Mouse (Mus musculus): ENCODE measurements around the gene 1520401A03Rik.
A peak's percentile ranks its signal among the peaks of the same experiment; 100 is the strongest.
"Not testable (repeated sequence)": the region's sequence is repeated elsewhere in the genome, so short reads cannot be mapped to it uniquely, and the experiment has no call there.

1520401A03Rik gene

DNA sequence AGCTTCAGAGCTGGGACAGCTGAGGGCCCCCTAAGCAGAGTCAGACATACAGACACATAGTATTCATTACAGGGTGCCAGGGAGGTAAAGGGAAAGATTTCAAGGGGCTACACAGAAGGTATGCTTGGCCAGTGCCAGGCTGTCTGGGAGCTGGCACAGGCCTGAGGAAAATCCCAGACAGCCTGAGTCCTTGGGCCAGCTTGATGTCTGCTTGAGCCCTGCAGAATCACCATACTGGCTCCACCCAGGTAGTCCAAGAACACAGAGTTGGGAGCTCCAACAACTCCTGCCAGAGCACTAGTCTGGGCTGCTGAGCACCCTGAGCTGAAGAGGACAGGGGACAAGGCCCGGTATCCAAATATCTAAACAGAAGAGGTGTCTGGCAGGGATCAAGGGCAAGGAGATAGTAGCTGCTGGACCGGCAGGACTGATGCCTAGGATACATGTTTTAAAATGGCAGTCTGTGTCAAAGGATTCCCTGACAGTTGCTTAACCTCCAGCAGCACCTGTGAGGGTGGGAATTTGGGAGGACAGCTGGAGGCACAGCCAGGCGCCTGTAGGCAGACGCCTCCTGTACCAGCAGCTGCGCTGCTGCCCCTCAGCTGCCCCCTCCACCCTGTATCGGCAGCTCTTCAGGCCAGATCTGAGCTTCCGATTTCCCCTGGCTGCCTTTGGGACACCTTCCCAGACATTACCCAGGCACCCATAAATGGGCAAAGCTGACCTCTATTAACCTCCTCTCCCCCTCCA, at the start of gene 1520401A03Rik:
TSS of gene 1520401A03Rik (minus strand) at position 408 of the 750 bp plus-strand sequence.
- no peak for DNase-seq (ENCODE audit: low read depth)

DNA sequence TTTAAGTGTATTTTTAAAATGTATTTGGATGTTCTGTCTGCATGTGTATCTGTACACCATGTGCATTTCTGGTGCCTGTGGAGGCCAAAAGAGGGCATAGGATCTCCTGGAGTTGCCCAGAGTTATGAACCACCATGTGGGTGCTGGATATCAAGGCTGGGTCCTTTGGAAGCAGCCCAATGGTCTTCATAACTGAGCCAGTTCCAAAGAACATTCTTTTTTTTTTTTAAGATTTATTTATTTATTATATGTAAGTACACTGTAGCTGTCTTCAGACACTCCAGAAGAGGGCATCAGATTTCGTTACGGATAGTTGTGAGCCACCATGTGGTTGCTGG, 49.6 kb upstream of the 1520401A03Rik start:
- DNase-seq (ENCODE audit: low read depth), result not testable (repeated sequence)

- peak; percentile 99 for DNase-seq (ENCODE audit: low read depth)
These were observed 49.0 kb upstream of the 1520401A03Rik start, which contains the start of gene Flywch1 for GRCm38 (mm10) chr17:23771284-23772218. TSS of gene Flywch1 (minus strand) at chr17:23771602.

DNA sequence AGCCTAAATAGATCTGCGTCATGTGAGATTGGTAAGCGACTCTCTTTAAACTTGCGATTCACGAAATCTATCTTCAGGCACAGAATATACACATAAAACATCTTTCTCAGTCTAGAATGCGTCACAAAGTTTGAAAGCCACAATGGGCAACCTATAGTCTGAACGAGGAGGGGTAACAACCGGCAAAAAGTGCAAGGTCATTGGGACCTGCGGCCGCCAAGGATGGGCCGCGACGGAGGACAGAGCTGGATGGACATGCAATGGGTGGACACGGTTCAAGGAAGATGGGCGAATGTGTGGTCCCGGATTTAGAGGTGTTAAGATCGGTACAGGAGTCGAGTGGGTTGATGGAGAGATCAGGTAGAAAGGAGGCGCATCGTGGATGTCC, 48.3 kb upstream of the 1520401A03Rik start:
- peak; percentile 56 for DNase-seq (ENCODE audit: low read depth)

GRCm38 (mm10) chr17:23770493-23770892, 47.9 kb upstream of the 1520401A03Rik start:
- DNase-seq (ENCODE audit: low read depth), result no peak

- no peak for DNase-seq (ENCODE audit: low read depth)
These were observed 40.4 kb upstream of the 1520401A03Rik start for GRCm38 (mm10) chr17:23762976-23763375.

DNA sequence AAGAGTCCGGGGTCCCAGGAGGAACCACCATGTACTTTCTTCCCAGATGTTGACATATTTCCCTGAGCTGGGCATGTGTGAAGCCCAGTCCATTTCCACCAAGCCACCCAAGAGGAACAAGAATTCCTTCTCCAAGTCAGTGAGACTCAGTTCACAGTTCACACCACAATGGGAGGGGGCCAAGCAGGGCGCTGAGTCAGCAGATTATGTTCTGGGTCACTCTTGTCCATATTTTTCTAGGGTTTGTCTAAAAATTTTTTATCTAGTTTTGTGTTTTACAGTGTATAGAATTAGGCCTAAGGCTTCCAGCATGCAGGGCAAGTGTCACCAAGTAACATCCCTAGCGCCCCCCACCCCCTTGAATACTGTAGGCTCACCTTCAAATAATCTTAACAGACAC, 38.6 kb upstream of the 1520401A03Rik start:
- no peak for DNase-seq (ENCODE audit: low read depth)

- DNase-seq (ENCODE audit: low read depth), result no peak
These were observed 37.6 kb upstream of the 1520401A03Rik start for GRCm38 (mm10) chr17:23760231-23760630.

- DNase-seq (ENCODE audit: low read depth), result no peak
These were observed 36.2 kb upstream of the 1520401A03Rik start for GRCm38 (mm10) chr17:23758801-23759200.

GRCm38 (mm10) chr17:23757581-23757980, 35.0 kb upstream of the 1520401A03Rik start:
- DNase-seq (ENCODE audit: low read depth), result no peak

DNA sequence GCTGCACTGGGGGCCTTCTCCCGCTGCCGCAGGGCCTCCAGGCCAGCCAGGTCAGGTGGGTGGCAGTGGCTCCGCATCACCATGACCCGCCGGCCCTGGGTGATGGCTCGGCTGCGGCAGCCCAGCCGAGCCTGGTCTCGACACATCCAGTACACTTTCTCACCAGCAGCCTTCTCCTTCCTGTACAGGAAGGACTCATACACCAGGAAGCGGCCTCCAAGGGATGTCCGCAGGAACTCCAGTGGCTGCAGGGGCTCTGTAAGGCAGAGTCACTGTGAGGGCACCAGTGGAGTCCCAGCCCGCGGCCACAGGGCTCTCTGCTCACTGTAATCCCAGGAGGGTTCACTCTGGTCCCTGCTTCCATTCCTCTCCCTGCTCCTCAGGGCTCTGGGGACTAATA, 33.1 kb upstream of the 1520401A03Rik start:
- no peak for DNase-seq (ENCODE audit: low read depth)

DNA sequence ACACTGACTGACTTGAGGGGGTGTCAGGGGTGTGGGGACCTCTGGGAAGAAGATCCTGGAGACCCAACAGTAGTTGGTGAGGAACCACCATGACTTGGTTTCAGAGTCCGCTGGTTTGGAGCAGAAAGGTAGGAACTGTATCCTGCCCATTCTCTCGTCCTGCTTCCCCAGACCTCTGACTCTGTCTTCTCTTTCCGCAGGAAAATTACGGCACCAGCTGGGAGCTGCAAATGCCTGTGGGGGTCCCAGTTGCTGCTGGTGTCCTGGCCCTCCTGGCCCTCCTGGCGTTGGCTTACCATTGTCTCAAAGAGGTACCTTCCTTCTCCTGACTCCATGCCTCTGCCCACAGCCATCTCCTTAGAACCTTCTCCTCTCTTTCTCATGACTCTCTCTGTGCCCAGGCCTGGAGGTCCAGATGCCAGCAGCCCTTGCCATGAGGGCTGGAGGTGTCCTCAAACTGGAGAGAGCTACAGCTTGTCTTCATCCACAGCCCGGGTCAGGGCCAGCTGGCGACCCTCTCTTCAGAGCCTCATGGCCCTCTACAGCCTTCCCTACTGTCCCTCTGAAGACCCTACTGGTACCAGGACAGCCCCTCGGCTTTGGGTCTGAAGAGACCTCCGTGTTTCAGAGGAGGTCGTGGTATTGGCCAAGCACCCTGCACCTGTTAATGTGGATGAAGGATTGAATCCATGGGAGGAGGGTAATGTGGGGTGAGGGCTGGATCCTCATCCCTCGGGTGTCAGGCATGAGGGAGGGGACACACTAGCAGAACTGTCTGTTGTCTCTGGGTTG, 27.0 kb upstream of the 1520401A03Rik start:
- no peak for DNase-seq (ENCODE audit: low read depth)

- peak; percentile 91 for DNase-seq (ENCODE audit: low read depth)
These were observed 26.2 kb upstream of the 1520401A03Rik start for GRCm38 (mm10) chr17:23748631-23749391.

DNA sequence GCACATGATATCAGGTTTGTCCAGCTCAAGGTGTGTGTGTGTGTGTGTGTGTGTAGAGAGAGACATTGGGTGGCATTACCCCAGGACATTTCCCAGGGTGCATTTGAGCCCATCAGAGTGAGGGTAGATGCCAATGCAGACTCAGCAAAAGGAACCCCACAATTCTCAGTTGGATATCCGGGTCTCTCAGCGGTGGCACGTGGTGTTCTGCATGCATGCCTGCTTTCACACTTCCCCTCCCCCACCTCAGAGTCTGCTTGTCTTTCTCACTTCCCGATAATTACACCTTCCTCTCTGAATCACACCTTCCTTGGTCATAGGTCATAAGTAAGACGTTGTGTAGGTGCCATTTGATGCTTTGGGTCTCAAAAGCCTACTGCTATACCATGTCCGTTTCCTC, 25.4 kb upstream of the 1520401A03Rik start:
- DNase-seq (ENCODE audit: low read depth), result peak; percentile 32

- DNase-seq (ENCODE audit: low read depth), result no peak
These were observed 24.9 kb upstream of the 1520401A03Rik start for GRCm38 (mm10) chr17:23747471-23747870.

DNA sequence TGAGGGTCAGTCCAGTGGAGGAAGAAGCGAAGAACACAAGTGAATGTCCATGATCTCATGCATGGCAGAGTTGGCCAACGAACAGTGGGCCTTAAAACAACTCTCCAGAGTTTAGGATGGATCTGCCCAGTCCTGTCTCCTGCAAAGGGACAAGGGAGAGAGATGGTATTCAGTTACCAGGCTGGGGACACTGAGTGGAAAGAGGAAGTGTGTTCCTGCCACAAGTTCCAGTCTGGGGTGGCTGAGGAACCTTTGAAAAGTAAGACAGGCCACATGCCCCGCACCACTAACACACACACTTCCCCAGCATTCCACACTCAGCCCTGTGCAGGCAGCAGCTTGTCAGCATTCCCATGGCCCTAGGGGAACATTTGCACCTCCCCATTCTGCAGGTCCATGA, 24.2 kb upstream of the 1520401A03Rik start:
- DNase-seq (ENCODE audit: low read depth), result peak; percentile 42

- DNase-seq (ENCODE audit: low read depth), result no peak
These were observed 23.7 kb upstream of the 1520401A03Rik start for GRCm38 (mm10) chr17:23746311-23746710.

GRCm38 (mm10) chr17:23745301-23746251, 23.0 kb upstream of the 1520401A03Rik start, which contains the start of gene Kremen2:
TSS of gene Kremen2 (minus strand) at chr17:23745833.
- DNase-seq (ENCODE audit: low read depth), result no peak

DNA sequence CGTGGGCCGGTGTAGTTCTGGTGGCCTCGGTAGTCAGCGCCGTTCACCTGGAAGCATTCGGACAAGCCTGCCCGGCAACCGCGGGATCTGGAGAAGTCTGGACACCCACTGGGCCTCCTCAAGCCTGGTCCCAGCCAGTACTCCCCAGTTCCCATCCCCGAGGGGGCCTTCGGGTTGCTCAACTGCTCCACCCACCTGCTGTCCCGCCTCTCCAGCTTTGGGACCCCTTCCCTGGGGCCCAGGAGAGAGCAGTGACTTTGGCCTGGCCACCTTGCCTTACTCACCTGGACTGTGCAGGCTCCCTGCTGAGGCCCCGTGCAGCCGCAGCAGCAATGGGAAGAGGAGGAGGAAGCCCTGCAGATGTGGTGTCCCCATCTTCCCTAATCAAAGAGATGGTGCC, 22.1 kb upstream of the 1520401A03Rik start:
- no peak for DNase-seq (ENCODE audit: low read depth)

DNA sequence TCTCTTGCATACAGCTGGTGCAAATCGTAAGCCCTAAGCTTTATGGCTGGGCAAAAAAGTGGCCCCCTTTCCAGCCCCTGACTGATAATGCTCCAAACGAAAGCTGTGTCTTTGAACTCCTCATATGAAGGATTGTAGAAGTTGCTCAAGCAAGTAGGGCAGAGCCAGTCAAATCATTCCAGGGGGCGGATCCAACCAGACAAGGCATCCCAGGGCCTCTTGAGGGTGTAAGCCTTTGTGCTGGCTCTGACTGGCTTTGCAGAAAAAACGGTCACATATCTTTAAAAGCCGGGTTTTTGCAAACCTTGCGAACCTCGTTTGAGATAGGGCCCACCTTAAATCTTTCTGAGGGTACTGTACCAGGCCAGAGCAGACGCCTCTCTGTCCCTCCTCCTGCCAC, 21.5 kb upstream of the 1520401A03Rik start:
- no peak for DNase-seq (ENCODE audit: low read depth)
